Mouse (Mus musculus) kidney, adult 11 months (tissue): ENCODE data around the gene Slc7a7.
A peak's percentile ranks its signal among the peaks of the same experiment; 100 is the strongest.

Experiments used
- DNase-seq: peaks from one replicate; pipeline ENCODE4 v3.0.0; 2022

The Slc7a7 gene

GRCm38 (mm10) chr14:54409980-54410810 lies 7.4 kb downstream of the Slc7a7 start:
- DNase-seq = peak; percentile 84

- DNase-seq = no peak
Observed at GRCm38 (mm10) chr14:54409057-54409645, 8.4 kb downstream of the Slc7a7 start.

DNA sequence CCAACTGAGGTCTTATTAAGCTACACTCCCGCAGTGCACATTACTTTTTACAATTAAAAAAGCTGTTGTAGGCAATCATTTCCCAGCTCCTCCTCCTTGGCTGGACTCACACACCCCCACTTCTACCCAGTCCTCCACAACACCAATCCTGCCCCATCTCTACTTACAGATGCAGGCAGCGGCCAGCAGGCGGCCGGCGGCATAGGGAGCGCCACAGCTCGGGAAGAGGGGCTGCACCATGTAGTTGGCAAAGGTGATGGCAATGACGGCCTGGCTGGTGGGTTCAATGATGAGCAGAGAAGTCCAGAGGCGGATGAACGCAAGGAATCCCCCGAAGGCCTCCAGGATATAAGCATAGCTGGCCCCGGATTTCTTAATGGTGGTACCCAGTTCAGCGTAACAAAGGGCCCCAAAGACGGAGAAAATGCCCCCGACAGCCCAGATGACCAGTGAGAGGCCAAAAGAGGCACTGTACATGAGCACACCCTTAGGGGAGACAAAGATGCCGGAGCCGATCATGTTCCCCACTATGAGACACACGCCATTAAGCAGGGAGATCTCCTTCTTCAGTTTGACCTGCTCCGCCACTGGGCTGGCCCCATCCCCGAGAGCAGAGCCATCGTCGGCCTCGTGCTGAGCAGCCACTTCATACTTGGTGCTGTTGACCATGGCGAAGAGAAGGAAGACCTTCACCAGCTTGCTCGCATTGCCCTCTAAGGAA lies 9.1 kb downstream of the Slc7a7 start:
- peak; percentile 62 for DNase-seq

GRCm38 (mm10) chr14:54401723-54402122 lies 15.9 kb downstream of the Slc7a7 start:
- no peak for DNase-seq

DNA sequence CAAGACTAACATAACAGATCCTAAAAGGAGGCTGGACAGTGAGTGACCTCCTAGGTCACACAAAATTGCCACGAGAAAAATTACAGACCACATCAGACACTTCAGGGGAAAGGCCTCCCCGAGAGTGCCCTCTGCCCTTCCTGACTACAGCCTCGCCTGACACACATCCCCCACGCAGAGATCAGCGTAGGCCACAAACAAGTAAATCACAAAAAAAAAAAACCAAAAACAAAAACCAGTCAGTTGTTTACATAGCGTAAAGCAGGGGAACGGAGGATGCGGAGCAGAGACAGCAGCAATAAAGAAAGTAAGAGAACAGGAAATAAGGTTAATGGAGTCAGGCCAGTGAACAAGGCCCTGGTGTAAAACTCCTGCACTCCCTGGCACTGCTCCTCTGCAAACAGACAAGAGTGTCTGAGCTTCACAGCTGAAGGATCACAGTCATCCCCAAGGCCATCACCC lies 18.6 kb downstream of the Slc7a7 start:
- peak; percentile 75 for DNase-seq

DNA sequence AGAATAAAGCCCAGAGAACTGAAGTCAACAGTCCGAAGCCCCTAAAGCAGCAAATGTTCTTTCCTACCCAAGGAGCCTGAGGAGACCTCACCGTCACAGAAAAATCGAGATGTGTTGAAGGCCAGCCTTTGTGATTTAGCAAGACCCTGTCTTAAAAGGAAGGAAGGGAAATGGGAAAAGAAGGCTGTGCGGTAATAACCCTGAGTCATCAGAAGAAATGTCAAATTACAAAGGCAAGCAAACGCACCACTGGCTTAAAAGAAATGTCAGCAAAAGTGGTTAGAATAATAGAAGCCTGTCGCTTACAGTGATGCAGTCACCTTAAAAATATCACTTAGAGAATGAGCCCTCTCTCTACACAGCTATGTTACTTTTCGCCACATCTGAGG lies 19.1 kb downstream of the Slc7a7 start:
- DNase-seq = no peak

DNA sequence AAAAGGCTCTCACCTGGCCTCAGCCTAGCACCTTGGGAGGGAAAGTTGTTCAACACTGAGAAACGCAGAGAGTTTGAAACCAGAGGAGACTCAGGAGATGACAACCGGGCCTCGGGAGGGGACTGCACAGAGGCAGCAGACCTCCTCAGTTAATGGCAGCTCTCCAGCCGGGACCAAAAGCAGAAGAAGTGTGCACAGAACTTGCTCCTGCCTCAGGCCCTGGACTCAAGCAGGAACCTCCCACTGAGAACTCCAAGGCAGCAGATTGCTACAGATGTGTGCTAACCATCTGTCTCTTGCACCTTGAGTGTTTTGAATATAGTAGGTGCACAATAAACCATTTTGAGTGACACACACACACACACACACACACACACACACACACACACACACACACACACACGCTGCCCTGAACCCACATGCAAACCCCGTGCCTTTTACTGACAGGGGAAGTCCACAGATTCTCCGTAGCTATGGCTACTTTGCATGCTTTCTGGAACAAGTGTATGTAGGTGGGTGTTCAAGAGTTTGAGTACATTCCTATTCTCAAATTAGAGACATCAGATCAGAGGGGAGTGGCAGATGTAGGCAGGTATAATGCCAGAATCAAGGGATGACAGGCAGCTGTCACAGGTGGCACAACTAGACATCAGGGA lies 19.6 kb downstream of the Slc7a7 start:
- no peak for DNase-seq

DNA sequence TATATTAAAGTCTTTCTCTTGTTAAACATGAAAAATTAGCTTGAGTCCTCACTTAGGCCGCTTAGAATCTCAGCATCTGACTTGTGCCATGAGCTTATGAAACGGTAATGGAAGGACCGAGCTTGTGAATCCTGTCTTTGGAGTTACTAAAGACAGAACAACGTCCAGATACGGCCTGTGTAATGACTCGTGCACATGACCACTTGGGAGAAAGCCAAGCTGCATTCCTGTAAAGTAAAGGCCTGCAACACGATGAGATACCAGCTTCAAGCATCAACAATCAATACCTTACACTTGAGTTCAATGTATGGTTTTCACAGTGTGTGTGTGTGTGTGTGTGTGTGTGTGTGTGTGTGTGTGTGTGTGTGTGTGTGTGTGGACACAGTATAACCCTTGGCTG lies 20.9 kb downstream of the Slc7a7 start:
- no peak for DNase-seq

GRCm38 (mm10) chr14:54394309-54394708 lies 23.3 kb downstream of the Slc7a7 start:
- DNase-seq = no peak

DNA sequence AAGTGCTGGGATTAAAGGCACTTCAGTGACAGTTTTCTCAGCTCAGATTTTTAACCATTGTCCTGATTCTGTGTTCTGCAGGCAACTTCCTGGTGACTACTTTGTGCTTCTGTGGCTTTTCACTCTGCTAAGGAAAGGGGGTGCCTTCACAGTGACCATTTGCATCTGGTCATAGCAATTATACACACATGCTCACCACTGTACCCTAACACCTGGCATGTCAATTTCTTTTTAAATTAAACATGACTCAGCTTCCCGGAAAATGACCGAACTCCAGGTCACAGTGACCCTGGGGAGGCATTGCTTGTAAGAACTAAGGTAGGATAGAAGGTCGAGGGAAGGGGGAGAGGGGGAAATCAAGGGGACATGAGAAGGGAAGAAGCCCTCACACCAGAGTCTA lies 23.8 kb downstream of the Slc7a7 start:
- no peak for DNase-seq

- no peak for DNase-seq
Observed at GRCm38 (mm10) chr14:54390843-54391242, 26.7 kb downstream of the Slc7a7 start.

DNA sequence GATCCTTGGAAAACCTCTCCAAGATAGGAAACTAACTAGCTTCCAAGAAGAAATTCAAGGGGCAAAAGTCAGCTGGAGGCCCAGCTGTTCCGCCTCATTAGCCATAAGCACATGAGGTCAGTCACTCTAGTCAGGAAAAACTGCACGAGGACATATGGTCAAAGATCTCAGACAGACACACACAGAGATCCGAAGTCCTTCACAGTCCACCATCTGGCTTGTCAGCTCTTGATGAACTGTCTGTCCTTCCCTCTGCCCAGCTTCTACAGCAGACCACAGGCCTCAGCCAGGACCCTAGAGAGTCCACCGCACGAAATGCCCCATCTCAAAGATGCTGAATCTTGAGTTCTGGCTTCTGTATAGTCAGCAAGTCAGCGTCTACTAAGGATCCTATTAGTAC lies 30.0 kb downstream of the Slc7a7 start:
- DNase-seq = peak; percentile 90

- DNase-seq = peak; percentile 72
Observed at GRCm38 (mm10) chr14:54385968-54386618, 31.5 kb downstream of the Slc7a7 start.

DNA sequence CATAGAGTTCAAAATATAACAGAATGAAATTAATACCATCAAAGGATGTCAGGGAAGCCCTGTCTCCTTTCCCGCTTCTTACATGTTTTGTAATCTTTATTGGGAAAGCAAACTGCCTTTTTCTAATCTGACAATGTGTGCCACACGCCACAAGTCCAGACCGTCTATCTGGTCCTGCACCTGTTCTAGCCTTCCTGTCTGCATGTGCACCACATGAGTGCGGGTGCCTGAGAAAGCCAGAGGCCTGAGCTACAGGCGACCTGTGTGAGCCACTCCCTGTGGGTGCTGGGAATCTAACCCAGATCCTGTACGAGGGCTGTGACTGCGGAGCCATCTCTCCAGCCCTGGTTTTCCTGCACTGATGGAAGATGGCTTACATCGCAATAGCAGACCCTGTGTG lies 33.2 kb downstream of the Slc7a7 start:
- no peak for DNase-seq

- peak; percentile 60 for DNase-seq
Observed at GRCm38 (mm10) chr14:54383355-54383771, 34.2 kb downstream of the Slc7a7 start.

DNA sequence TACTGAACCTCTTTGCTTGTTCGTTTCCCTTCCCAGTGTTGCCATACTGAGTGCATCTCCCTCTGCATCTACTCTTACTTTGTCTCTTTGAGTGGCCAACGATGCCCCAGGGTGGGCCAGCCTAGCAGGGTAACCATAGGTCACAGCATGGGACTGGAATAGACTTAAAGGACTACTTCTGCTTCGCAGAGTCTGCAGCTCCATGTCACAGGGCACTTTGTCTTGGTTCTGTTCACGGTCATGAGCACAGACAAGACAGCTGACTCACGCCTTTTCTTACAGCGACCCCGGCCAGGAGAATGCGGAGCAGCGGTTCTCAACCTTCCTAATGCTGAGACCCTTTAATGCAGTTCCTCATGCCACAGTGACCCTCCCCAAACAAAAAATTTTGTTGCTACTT lies 34.9 kb downstream of the Slc7a7 start:
- no peak for DNase-seq

DNA sequence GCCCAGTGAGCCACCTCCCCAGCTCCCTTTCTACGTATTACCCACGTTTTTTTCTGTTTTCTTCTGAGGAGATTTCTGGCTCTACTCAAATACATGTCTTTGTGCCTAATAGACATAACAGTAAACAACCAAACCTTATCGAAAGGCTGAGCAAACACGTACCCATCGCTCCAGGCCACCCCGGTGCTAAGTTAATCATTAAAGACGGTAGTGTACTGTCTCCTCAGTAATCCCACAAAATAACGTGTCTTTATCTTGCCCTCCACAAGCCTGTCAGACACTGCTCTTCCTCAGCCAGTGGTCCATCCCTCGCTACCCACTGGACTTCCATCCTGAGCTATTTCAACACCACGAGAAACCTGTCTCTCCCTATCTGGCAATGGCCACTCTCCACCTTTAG lies 35.8 kb downstream of the Slc7a7 start:
- DNase-seq = peak; percentile 58

- DNase-seq = no peak
Observed at GRCm38 (mm10) chr14:54380616-54381015, 37.0 kb downstream of the Slc7a7 start.

DNA sequence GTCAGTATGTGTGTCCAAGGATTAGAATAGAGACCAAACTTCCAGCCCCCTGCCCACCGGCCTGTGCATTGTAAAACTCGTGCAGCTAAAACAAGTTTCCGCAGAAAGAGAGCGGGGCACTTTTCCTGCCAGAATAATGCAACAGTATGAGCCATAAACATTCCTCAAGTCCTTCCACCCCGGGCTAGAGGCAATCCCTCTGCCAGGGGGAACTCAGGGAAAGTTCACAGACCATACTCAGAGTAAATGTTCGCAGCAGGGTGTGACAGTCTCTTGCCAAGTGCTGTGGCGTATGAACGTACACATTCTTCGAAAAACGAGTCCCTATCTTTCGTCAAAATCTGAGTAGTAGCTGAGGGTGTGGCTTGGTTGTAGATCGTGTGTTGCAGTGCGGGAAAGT lies 38.0 kb downstream of the Slc7a7 start:
- no peak for DNase-seq

DNA sequence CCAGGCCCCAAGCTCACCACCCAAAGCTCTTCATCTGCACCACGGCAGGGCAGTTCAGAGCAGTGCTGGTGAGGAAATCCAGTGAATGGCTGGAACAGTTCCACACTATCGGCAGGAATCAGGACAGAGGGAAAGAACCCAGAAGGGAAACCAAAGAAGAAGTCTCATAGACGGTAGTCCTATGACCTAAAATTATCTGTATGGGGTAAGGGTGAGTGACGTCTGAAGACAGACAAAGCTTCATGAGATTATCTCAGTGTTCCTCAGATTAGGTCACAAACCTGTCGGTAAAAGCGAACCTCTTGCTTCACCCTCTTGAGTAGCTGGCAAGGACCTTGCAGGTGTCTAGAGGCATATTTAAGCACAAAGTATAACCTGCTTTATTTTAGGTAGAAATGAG lies 40.4 kb downstream of the Slc7a7 start:
- no peak for DNase-seq

- no peak for DNase-seq
Observed at GRCm38 (mm10) chr14:54375916-54376315, 41.7 kb downstream of the Slc7a7 start.

- DNase-seq = peak; percentile 55
Observed at GRCm38 (mm10) chr14:54372923-54373322, 44.7 kb downstream of the Slc7a7 start.

- DNase-seq = no peak
Observed at GRCm38 (mm10) chr14:54371460-54371859, 46.1 kb downstream of the Slc7a7 start.
